Mouse (Mus musculus) left cerebral cortex, adult 18-20 months (tissue): ENCODE results near the gene Hnrnpdl. TPM values are rescaled to one million over a fixed set of nuclear protein-coding genes. Genes with fewer than 3 reads are reported as not detected.

ENCODE experiments used
- DNase-seq, 2 experiments: peaks; one replicate each; pipeline ENCODE4 v3.0.0; 2021 to 2022; ENCODE audit warnings: low spot score in 2 of 2, mixed read lengths in 1 of 2
- total RNA-seq, 2 experiments: library from RNA; stranded (reverse); gene quantifications; 2 replicates each; pipeline ENCODE4 v1.2.3; 2021

The Hnrnpdl gene
- total RNA-seq, 2 experiments from 2014 or later: 144 to 182 TPM

DNA sequence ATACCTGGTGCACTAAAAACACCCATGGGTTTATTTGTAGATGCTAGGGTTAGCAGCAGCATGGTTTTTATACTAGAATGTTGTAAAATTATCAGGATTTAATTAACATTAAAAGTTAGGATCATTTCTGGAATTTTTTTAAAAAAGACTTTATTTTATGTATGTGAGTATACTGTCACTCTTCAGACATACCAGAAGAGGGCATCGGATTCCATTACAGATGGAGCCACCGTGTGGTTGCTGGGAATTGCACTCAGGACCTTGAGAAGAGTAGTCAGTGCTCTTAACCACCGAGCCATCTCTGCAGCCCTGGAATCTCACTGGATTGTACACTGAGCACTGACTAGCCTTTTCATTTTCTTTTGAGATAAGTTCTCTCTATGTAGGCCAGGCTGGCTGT, 10.4 kb upstream of the Hnrnpdl start:
- DNase-seq: no peak

DNA sequence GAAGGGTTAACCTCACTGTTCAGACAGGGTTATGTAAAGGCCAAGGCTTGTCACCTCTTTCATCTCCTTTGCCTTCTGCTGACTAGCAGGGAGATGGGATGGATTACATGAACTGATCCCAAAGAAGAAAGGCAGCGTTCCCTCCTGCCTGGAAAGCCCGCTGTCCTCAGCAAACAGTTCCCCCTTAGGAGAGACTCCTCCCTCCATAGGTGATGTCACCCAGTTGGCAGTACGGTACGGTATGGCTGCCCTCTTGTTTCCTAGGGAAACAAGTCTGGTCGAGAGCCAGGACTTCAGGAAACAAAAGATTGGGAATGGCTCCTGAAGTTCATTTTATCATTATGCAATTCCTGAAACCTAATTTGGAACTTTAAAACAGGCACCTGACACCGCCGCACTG, 8.4 kb upstream of the Hnrnpdl start:
- no peak for DNase-seq

DNA sequence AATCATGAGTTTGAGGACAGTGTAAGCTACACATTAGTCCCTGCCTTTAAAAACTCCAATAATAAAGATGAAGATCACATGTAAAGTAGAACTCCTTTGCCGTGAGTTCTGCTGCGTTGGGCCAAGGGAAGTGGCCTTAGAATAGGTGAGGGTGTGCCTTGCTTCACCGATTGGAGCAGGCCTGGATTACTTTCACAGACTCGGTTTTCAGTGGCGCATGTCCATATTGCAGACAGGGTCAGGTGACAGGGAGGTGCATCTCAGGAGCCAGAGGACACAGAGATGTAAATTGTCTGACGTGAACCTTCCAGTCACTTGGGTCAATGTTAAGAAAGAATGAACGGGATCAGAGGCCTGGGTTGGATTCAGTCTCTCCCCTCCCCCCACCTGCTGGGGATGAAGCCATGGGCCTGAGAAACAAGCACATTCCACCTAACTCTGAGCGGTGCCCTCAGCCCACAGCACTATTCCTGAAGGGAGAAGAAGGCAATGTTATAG, 7.7 kb upstream of the Hnrnpdl start:
- DNase-seq: no peak

DNA sequence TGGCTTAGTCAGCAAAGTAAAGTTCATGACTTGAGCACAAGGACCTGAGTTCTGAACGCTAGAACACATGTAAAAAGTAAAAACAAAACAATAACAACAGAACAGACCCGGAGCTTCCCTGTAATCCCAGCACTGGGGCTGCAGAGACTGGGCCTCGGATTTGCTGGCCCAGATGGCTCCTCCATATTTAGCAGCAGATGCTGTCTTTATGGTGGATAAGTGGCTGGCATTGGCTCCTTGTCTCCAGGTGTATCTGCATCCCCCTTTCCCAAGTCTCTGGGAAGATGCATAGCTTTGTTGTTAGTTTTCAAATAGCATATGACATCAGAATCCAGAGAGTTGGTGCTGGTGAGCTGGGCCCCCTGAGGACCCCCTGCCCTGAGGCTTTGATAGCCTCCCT, 6.6 kb upstream of the Hnrnpdl start:
- DNase-seq: no peak

DNA sequence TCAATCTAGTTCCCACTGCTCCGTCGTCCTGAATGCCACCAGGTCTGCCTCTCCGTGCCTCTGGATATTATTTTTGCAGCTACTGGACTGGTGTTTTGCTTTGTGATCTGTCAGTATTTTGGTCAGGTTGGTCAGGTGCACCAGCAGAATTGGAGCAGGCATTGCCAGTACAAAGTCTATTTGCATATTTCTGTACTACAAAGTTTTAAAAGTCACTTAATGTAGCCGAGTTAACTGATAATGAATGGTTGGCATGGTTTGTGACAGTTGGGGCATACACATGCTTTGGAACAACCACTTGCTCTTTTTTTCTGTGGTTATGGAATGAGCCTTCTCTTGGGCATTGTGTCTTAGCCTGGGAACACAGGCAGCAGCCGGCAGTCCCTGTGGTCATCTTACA, 5.2 kb upstream of the Hnrnpdl start:
- no peak for DNase-seq

DNA sequence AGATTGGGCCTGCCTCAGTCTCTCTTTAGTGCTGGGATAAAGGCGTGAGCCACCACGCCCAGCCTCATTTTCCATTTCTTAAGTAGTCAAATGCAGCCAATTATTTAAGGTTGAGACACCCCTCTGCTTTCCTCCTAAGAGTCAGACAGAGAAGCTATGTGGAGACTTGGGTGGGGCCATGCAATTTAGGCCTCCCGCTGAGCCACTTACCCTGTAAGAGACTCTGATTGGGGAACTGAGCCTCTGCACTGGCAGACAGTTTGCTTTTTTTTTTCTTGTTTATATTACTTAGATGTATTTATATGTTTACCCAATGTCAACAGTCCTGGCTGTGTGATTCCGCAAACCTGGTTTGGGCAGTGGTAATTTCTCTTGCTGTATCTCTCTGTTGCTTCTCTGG, 4.6 kb upstream of the Hnrnpdl start:
- no peak for DNase-seq

DNA sequence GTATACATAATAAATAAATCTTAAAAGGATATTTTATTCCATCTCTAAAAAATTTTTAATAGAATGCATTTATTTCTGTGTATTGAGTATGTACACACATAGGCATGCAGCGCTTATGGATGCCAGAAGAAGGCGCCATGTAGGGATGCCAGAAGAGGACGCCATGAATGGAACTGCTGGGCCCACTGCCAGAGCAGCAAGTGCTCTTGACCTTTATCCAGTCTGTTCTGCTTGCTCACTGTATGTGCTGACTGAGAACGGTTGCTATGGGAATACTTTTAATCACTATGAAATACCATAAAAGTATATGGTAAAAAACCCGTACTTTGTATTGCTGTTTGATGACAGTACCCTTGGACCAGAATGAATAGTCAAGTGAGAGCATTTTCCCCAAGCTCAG, 3.9 kb upstream of the Hnrnpdl start:
- no peak for DNase-seq

DNA sequence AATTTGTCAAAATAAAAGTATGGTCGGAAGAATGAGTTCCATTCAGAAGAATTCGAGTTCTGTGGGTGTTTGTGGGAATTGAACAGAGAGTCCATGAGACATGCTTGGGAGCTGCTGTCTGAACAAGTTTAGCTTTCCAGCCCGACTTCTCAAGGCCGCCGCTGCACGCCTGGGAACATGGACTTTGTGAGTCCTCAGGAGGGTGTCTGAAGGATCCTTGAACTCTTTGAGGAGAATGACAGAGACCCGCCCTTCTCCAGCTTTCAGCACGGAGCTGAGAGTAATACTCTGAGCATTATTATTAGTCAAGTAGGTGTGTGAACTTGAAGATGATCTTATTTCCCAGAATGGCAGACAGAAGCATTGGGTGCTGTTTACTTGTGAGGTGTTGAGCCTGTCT, 3.0 kb upstream of the Hnrnpdl start:
- DNase-seq: no peak

DNA sequence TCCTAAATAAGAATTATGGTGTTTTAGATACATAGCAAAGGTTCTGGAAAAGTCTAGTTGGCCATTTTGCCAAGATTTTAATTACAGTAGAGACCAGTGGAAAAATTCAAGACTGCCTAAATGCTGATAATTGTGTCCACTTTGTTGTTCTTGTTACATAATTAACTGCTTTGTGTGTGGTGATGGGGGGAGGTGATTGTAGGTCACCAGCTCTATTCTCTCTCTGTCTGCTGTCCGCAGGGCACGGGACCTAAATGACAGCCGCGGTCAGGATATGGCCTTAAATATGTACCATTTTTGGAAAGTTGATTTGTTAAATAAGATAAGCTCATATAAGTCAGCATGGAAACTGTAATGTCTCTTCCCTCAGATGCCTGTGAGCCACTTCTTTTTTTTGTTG, 1.8 kb upstream of the Hnrnpdl start:
- DNase-seq: no peak

DNA sequence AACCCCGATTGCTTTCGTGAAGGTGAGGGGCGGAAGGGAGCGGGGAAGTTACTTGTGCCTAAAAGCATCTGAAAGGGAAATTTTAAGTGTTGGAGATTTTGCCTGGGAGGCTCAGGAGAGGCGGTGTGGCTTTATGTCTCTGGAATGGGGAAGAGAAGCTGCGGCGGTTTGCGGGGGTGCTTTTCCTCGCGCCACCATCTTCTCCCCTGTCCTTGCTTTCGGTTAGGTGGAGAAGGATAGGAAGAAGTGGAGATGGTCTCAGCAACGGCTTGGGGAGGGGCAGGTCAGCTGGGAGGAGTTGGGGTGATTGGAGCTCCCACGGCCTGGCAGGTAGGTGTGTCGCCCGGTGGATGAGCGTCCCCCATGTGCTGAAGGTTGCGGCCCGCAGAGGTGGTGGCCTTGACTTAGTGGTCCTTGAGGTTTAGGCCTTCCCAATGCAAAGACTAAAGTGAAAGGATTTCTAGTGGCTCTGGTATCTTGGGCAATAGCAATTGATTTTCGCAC, 869 bp upstream of the Hnrnpdl start:
- DNase-seq: peak in 1 of 2 experiments; percentile 23

DNA sequence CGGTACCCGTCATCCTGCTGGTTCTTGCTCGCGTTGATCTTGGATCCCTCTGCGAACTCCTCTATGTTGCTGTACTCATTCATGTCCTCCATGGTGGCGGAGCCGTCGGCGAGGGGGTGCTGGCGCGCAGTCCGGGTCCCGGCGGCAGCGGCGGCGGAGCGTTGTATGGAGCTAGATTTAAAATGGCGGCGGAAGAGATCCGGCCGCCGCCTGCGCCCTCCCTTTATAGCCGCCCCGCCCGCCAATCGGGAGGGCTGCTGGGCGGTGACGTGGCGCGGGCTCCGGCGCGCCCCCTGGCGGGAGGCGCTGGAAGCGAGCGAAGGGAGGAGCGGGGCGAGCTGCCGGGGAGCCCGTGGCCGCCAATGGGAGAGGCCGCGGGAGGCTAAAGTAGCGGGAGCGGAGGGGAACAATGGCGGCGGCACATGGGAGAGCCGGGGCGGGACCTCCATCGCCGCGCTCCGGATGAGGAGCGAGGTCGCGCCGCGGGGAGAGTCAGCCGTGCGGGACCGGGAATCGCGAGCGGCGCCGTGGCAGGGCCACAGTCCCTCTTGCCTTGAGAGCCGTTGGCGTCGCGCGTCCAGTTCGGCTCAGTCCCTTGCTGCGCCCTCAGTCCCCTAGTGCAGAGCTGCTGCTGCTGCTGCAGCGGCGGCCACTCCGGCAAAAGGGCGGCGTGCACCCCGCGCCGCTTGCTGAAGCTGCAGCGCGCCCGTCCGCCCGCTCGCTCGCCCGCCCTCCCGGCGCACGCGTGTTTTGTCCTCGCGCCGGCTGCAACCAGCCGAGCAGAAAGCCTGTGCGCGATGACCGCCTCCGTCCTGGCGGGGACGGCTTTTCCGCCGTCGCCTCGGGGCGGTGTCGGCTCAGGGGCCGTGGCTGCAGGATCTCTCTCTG, 506 bp downstream of the Hnrnpdl start:
- peak; percentile 96 to 97 for DNase-seq

DNA sequence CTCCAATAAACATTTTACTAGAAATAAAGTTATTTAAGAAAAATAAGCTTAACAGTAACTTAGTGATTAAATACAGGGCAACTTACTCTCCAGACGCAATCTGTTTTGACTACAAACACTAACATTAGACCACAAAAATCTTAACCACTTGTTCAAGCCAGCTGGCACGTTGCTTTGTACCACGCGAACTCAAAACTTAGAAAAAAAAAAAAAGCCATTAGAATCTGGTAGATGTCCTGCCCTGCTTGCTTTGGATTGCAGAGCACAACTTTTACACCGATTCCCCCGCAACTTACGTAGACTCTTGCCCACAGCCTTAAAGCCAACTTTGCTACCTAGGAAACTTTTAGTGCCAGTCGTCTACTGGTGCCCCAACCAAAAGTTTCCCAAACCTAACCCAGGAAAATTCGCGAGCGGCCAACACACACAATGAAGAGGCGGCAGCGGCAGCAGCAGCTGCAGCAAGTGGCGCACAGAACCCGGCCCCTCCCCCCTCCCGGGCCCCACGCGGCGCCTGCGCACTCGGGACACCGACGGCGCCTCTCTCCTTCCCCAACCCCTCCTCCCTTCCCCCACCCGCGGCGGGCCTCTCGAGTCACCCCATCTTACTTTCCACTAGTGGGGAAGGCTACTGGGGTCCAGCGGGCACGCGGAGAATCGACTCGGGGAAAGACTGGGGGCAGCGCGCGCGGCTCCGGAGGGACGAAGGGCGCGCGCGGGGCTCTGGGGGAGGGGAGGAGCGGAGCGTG, 1.3 kb downstream of the Hnrnpdl start:
- DNase-seq: peak; percentile 90 to 92

DNA sequence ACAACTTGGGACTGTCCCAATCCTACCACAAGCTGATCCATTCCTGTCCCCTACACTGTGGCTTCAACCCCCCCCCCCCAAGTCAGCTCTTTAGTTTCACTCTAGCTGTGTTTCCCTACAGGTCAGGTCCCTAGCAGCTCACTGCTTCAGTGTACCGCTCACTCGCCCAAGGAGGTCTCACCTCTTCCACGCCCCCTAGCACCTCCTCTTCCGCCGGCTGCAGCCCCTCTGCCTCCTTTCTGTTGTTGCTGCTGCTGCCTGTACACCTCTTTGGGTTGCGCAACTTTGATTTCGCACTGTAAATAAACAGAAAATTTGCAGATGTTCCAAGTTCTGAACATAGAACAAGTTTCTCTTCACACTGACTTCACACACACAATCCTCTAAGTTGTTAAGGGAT, 2.8 kb downstream of the Hnrnpdl start:
- no peak for DNase-seq

DNA sequence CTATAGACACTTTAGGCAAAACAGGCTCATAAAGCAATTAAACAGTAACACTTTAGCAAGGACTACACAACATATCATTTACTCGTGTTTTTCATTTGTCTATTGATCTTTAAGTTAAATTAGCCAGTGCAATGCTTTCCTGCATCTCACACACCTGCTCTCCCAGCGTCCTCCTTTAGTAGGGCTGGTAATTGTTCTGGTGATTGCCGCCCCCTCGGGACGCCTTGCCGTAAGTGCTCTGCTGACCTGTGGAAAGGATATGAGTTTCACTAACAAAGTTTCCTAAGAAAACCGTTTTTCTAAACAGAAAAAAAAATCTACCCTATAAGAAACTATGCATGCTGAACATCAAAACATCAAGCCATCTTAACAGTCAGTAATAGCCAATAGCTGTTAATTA, 3.5 kb downstream of the Hnrnpdl start:
- no peak for DNase-seq

DNA sequence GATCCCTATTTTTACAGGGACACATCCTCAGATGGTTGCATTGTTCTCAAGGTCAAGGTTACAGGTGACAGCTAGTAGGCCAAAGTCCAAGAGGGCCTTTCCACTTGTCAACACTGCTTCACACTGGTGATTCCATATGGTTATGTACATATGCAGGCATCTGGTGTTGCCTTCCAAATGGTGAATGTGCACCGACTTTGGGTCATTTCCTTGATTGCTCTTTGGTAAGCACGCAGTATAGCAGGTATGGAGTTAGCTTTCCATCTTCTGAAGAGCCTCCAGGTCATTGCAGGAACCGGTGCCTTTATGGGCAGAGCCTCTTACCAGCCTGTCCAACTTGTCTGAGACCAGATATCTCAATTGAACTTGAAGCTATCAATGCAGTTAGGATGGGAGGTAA, 6.8 kb downstream of the Hnrnpdl start:
- no peak for DNase-seq

DNA sequence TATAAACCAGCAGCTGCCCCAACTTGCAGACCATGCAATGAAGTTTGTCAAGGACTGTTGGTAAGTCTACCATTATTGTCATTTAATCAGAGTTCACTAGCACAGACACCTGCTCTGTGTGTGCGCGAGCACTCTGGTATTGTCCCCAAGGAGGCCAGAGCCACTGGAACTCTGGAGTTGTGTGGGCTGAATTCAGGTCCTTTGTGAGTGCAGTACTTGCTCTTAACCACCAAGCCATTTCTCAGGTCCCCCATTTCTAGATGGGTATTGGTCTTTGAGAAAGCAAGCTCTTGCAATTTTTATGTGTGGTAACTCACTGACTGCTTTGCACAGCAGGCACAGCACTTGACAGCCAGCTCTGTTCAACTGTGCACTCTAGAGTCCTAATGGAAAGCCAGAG, 7.4 kb downstream of the Hnrnpdl start:
- no peak for DNase-seq

DNA sequence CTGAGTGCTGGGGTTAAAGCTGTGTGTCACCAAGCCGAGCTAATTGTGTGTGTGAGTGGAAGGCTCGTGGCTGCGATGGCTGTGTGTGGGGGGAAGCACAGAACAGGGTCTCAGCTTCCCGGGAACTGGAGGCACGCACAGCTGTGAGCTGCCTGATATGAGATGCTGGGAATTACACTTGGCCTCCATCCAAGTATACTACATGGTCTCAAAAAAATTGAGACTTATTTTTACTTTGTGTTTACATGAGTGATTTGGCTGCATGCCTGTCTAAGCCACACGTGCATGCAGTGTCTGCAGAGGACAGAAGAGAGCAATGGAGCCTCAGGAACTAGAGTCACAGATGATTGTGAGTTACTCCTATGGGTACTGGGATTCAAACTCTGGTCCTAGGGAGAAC, 9.4 kb downstream of the Hnrnpdl start:
- DNase-seq: peak in 1 of 2 experiments; percentile 27

DNA sequence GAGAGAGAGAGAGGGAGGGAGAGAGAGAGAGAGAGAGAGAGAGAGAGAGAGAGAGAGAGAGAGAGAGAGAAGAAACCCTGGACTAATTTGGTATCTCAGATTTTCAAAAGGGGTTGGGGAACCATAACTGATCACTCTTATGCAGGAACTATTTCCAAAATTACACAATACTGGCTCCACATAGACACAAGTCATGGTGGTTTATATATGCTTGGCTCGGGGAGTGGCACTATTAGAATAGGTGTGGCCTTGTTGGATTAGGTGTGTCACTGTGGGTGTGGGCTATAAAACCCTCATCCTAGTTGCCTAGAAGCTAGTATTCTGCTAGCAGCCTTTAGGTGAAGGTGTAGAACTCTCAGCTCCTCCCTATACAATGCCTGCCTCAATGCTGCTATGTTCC, 14.6 kb downstream of the Hnrnpdl start:
- no peak for DNase-seq

DNA sequence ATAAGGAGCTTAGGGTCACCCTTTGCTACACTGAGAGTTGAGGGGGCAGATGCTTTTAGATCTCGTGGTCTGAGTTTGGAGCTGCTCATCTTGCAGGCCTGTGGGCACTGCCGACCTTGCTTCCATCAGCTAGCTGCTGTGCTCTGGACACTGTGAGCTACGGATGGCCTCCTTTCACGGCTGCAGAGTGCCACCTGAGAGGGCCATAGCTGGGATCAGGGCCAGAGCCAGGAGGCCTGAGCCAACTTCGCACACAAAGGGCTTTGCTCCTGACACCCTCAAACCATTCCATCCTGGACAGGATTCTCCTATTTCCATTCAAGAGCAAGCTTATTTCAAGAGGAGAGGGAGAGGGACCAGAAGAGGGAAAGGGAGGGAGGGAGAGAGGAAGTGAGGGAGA, 15.1 kb downstream of the Hnrnpdl start:
- no peak for DNase-seq

DNA sequence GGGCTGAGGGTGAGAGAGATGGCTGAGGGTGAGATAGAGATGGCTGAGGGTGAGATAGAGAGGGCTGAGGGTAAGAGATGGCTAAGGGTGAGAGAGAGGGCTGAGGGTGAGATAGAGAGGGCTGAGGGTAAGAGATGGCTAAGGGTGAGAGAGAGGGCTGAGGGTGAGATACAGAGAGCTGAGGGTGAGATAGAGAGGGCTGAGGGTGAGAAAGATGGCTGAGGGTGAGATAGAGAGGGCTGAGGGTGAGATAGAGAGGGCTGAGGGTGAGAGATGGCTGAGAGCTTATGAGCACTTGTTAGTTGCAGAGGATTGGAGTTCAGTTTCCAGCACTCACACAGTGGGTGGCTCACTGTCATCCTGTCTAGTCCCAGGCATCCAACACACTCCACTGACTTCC, 19.4 kb downstream of the Hnrnpdl start:
- DNase-seq: no peak

DNA sequence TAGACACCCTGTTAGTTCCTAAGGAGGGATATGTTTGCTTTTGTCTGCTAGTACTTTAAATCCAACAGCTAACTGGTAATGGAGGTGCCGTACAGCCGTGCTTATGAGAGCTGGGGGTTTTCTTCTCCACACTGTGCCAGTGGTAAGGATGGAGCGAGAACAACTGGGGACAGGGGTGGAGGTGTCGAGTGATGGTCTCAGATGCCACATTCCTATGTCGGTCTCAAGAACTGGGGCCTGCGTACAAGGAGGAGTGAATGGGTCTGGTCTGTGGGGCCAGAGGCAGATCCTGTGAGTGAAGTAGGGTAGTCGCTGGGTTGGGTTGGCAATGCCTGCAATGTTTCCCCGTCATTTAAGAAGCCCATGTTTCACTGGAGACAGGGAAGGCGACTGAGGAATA, 26.9 kb downstream of the Hnrnpdl start:
- DNase-seq: no peak

DNA sequence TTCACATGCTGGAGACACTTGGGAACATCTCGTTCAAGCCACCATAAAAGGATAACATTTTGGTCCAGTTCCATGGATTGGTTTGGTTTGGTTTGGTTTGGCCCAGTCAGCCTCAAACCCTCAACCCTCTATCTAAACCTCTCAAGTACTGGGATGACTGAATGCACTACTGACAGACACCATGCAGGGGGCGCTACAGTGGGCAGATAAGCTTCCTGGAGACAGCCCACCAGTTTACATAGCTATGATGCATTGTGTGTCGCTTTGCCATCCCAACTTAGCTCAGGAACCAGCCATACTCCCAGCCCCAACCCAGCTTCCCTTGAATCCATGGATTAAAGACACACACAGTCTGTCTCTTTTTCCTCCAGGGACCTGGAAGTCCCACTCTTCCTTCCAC, 31.0 kb downstream of the Hnrnpdl start:
- no peak for DNase-seq
